Mouse (Mus musculus) kidney, postnatal 0 days (tissue): ENCODE measurements around the gene Ppp1r16b. TPM values are rescaled to one million over a fixed set of nuclear protein-coding genes. Genes with fewer than 3 reads are reported as not detected.
A peak's percentile ranks its signal among the peaks of the same experiment; 100 is the strongest.

ENCODE experiments used
- ATAC-seq: fragments of 200-750 bp; cut with Nextera tagmentation; replicated peaks from 2 replicates; pipeline ENCODE4 v1.8.0; 2017; ENCODE audit warnings: low read depth, moderate number of reproducible peaks, moderate TSS enrichment, moderate library complexity; ENCODE audit not compliant: low FRiP score
- DNase-seq: peaks from one replicate; pipeline ENCODE4 v3.0.0-alpha.2; 2016; ENCODE audit warnings: low spot score
- H3K27ac ChIP-seq: fragments of 300-500 bp; sonication (generic); 2 replicates; pipeline ENCODE4 v1.5.1; 2014; ENCODE audit warnings: mild to moderate bottlenecking
- H3K27me3 ChIP-seq: fragments of 300-500 bp; sonication (generic); 2 replicates; pipeline ENCODE4 v1.6.1; 2014; ENCODE audit warnings: low read length, mixed read lengths; ENCODE audit not compliant: insufficient read depth
- H3K36me3 ChIP-seq: fragments of 300-500 bp; sonication (generic); 2 replicates; pipeline ENCODE4 v1.6.1; 2014; ENCODE audit warnings: low read length, mixed read lengths; ENCODE audit not compliant: insufficient read depth
- H3K4me1 ChIP-seq: fragments of 300-500 bp; sonication (generic); replicated peaks from 2 replicates; pipeline ENCODE4 v1.6.1; 2014; ENCODE audit warnings: antibody characterized with exemption, low read length, mixed read lengths; ENCODE audit not compliant: insufficient read depth
- H3K4me2 ChIP-seq: fragments of 300-500 bp; sonication (generic); 2 replicates; pipeline ENCODE4 v1.6.1; 2014; ENCODE audit warnings: mild to moderate bottlenecking, low read length, moderate library complexity, mixed read lengths
- H3K4me3 ChIP-seq: fragments of 300-500 bp; sonication (generic); replicated peaks from 2 replicates; pipeline ENCODE4 v1.5.1; 2014; ENCODE audit warnings: low read depth, low read length
- H3K9ac ChIP-seq: fragments of 300-500 bp; sonication (generic); 2 replicates; pipeline ENCODE4 v1.6.1; 2014; ENCODE audit warnings: low read depth, low read length
- H3K9me3 ChIP-seq: fragments of 300-500 bp; sonication (generic); replicated peaks from 2 replicates; pipeline ENCODE4 v1.6.1; 2016; ENCODE audit warnings: low read length, inconsistent platforms, mixed read lengths
- CTCF ChIP-seq: IDR thresholded peaks from 2 replicates; pipeline ENCODE4 v1.5.1; 2016; ENCODE audit warnings: antibody characterized with exemption, low read depth, mild to moderate bottlenecking, moderate library complexity
- WGBS: fragments of 180-500 bp; shearing (Covaris S2); extraction: QIAGEN DNeasy Blood & Tissue Kit; methylation state at CpG from one replicate; pipeline ENCODE4 v1.1.7; 2014; 5-methylcytosine and 5-hydroxymethylcytosine counted together
- polyA plus RNA-seq: library from polyadenylated mRNA; unstranded; fragments of >200 nt; fragmentation: Nextera tagmentation; extraction: Ambion mirVana; gene quantifications from 2 replicates; pipeline ENCODE4 v1.2.1, GENCODE M21; 2015

Gene Ppp1r16b
- polyA plus RNA-seq, 1 experiment from 2014 or later: 10.1 TPM

DNA sequence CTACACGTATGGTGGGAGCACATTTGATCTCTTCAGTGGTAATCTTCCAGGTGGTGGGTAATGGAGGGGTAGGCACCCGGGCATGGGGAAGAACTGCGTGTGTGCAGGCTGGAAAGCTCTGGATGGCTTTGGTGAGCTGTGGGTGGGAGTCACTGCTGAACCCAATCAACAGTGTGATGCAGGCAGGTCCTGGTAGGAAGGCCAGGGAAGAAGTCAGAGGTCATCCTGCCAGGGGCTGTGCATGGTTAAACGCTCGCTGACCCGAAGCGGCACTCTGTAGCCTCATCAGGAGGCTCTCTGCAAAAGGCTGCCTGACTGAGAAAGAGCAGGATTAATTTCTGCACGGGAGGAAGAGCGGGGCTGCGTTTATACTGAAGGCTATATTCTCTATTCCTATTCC is 5.4 kb downstream of the Ppp1r16b start:
- TF ChIP-seq CTCF: no peak
- no peaks in the 10 kb centered on the region for H3K36me3 ChIP-seq
- no peaks in the 10 kb centered on the region for H3K9me3 ChIP-seq
- no peak overlapping the region for H3K4me3 ChIP-seq
- H3K4me2 ChIP-seq: no peak overlapping the region
- 0 out of 2 replicates have a peak, but pooled peaks cover 5% of the 10 kb centered on the region for H3K27me3 ChIP-seq
- 26% methylated on average over 10 of the region's 10 CpGs for WGBS
- H3K9ac ChIP-seq: no peak overlapping the region
- H3K4me1 ChIP-seq: peaks cover 33% of the 10 kb centered on the region
- DNase-seq (peak; percentile 58), ATAC-seq (peak; percentile 41; the same call in 1 of the 2 replicates)
- 0 out of 2 replicates have a peak overlapping the region, but pooled peaks have one; percentile 6 for H3K27ac ChIP-seq

DNA sequence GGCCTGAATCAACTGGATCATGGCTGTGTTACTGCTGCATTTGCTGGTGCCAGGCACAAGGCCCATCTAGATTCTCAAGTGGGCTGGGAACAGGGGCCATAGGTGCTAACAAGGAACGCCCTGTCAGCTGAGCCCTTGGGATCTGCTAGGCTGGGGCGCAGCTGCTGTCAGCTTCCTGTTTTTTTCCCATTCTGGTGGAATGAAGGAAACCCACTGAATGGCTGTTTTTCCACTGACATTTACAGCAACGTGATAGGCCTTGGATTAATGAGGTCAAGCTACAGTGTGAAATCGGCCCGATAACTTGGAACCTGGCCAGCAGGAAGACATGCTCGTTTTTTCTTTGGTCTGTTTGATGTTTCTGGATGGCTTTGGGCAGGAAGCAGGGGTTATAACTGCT is 7.6 kb downstream of the Ppp1r16b start:
- DNase-seq: peak; percentile 83
- WGBS: 8% methylated on average over 6 of the region's 6 CpGs
- no peaks in the 10 kb centered on the region for H3K27me3 ChIP-seq
- TF ChIP-seq CTCF: no peak
- peaks cover 25% of the 10 kb centered on the region; the same call in 1 of the 2 replicates for H3K4me1 ChIP-seq
- H3K9ac ChIP-seq: no peak overlapping the region
- no peaks in the 10 kb centered on the region for H3K9me3 ChIP-seq
- no peak for ATAC-seq
- H3K36me3 ChIP-seq: no peaks in the 10 kb centered on the region
- H3K4me3 ChIP-seq: no peak overlapping the region
- peak overlapping the region; percentile 57; the same call in 1 of the 2 replicates for H3K27ac ChIP-seq
- H3K4me2 ChIP-seq: no peak overlapping the region

DNA sequence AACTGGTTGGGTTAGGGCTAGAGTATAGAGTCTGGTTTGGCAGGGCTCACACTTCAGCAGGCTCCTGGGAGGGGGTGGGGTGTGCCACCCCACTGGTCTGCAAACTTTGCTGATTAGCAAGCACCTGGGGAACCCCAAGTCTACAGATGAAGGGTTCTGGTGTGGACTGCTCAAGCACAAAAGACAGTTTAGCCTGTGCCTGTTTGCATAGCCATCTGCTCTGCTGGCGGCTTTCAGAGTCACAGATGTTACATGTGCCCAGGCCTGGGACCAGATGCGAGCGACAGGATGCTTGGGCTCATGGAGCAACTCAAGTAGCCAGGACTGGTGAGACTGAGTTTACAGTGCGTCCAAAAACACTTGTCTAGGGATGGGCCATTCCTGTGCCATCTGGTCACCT is 8.3 kb downstream of the Ppp1r16b start:
- TF ChIP-seq CTCF: no peak
- WGBS: 66% methylated on average over 4 of the region's 4 CpGs
- Histone ChIP-seq H3K4me2 (no peak overlapping the region), H3K4me1 (peaks cover 20% of the 10 kb centered on the region; the same call in 1 of the 2 replicates), H3K36me3 (no peaks in the 10 kb centered on the region), H3K9ac (no peak overlapping the region), H3K27me3 (no peaks in the 10 kb centered on the region), H3K9me3 (no peaks in the 10 kb centered on the region), H3K27ac (peak overlapping the region; percentile 57; the same call in 1 of the 2 replicates), H3K4me3 (no peak overlapping the region)
- ATAC-seq (no peak), DNase-seq (no peak)

DNA sequence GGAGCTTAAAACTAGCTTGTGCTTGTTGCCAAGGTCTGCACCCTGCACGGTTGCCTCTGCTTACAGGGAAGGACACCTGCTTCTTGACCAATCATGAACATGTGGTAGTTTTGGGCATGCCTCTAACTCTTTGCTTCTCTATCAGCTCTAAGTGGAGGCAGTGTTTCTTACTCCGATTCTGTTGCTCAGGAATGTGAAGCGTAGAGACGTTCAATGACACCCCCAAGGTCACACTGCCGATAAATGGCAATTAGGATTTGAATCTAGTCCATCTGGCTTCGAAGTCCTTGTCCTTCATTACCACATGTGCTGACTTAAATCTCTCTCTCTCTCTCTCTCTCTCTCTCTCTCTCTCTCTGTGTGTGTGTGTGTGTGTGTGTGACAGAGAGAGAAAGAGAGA is 8.9 kb downstream of the Ppp1r16b start:
- H3K4me1 ChIP-seq: peaks cover 18% of the 10 kb centered on the region; the same call in 1 of the 2 replicates
- no peaks in the 10 kb centered on the region for H3K36me3 ChIP-seq
- no peak overlapping the region for H3K9ac ChIP-seq
- no peak overlapping the region for H3K4me3 ChIP-seq
- H3K9me3 ChIP-seq: no peaks in the 10 kb centered on the region
- no peak overlapping the region for H3K4me2 ChIP-seq
- H3K27me3 ChIP-seq: no peaks in the 10 kb centered on the region
- H3K27ac ChIP-seq: no peak overlapping the region
- ATAC-seq (no peak), DNase-seq (no peak)
- 70% methylated on average over 6 of the region's 6 CpGs for WGBS
- no peak for TF ChIP-seq CTCF

DNA sequence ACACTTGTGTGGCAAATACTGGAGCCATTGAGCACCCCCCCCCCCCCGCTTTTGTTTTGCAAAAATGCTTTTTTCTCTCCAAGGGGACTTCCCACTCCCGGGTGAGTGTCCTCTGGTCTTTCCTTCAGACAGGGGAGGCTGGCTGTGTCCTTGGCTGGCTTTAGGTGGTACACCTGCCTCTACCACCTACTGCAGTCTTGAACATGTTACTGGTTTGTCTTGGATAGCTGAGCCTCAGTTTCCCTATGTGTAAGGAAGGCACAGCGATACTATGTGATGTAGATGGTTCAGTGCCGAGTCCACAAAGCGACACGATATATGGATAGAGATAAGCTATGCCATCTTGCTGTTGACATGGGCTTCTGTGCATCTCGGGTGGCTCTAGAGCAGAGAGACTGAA is 9.6 kb downstream of the Ppp1r16b start:
- no peaks in the 10 kb centered on the region for H3K9me3 ChIP-seq
- ATAC-seq: no peak
- no peaks in the 10 kb centered on the region for H3K27me3 ChIP-seq
- no peak overlapping the region for H3K9ac ChIP-seq
- no peak for TF ChIP-seq CTCF
- no peak overlapping the region for H3K4me2 ChIP-seq
- DNase-seq: no peak
- no peak overlapping the region for H3K27ac ChIP-seq
- no peak overlapping the region for H3K4me3 ChIP-seq
- 83% methylated on average over 7 of the region's 7 CpGs for WGBS
- H3K36me3 ChIP-seq: no peaks in the 10 kb centered on the region
- peaks cover 15% of the 10 kb centered on the region; the same call in 1 of the 2 replicates for H3K4me1 ChIP-seq

DNA sequence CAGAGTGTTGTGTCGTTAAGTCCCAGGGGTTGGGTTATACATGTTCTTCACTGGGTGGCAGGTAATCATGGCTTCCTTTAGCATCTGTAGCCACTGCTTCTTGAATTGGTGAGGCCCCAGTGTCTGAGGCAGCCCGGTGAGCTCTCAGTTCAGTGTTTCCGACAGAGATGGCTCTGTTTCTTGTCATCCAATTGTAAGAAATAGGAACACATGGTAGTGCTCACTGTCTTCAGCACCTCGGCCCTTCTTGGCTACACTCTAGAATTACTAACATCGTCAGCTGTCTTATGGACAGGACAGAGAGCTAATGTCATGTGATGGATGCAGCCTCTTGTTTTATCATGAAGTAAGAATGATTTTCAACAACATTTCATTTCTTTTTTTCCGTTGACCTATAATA is 10.0 kb downstream of the Ppp1r16b start:
- H3K4me2 ChIP-seq: no peak overlapping the region
- H3K9ac ChIP-seq: no peak overlapping the region
- no peak for ATAC-seq
- no peak overlapping the region for H3K27ac ChIP-seq
- no peak for DNase-seq
- no peak for TF ChIP-seq CTCF
- H3K4me1 ChIP-seq: peaks cover 14% of the 10 kb centered on the region; the same call in 1 of the 2 replicates
- no peaks in the 10 kb centered on the region for H3K27me3 ChIP-seq
- 67% methylated on average over 6 of the region's 6 CpGs for WGBS
- no peaks in the 10 kb centered on the region for H3K36me3 ChIP-seq
- H3K9me3 ChIP-seq: no peaks in the 10 kb centered on the region
- no peak overlapping the region for H3K4me3 ChIP-seq
